Mouse (Mus musculus): ENCODE measurements at regions not wholly inside any gene's neighbourhood (a gene's known extent, or its start where the extent isn't known, plus 50 kb on each side); places are given as distances from the start of the nearest gene placed in this dataset.
"Not testable (repeated sequence)": the region's sequence is repeated elsewhere in the genome, so short reads cannot be mapped to it uniquely, and the experiment has no call there.

GRCm38 (mm10) chr13:35541053-35541452 is 118.6 kb upstream of the Cdyl start:
- no peak for DNase-seq (ENCODE audit: low spot score in 2 of 2)

DNA sequence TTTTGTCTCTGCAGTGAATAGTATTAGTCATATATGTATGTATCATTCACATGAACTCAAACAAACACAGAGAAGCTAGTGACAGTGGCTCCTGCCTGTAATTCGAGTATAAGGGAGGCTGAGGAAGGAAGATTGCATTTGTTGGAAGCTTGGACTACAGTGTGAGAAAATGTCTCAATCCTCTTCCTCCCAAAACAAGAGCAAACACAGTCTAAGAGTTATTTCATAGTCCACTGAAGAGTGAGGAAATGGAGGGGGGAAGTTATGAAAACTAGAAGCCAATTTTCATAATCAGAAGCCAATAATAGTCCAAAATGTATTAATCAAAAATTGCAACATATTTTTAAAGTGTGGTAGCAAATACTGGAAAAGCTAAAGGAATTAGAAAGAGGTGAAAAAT is 95.6 kb upstream of the Cdyl start:
- DNase-seq (ENCODE audit: low spot score in 2 of 2), result no peak

DNA sequence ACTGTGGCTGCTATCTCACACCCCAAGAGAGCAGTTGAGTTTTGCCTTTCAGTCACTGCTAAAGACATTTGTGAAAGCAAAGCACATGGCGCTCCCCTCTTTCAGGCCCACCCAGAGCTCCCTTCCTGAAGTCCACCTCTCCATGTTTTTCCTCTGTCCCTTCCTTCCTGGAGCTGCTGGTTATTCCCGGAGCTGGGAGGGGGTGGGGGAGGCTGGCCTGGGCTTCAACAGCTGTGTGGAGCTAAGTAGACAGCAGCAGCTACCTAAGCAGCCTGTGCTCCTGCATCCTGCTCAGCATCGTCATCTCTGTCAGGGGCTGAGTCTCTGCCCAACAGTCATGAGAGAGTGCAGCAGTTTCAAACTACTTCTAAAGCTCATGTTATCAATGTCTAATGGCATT is 78.0 kb upstream of the Cdyl start:
- peak in 1 of 2 experiments; percentile 39 for DNase-seq (ENCODE audit: low spot score in 2 of 2)

GRCm38 (mm10) chr13:35598003-35598402 is 61.6 kb upstream of the Cdyl start:
- no peak for DNase-seq (ENCODE audit: low spot score in 2 of 2)

GRCm38 (mm10) chr13:35601560-35602135 is 58.0 kb upstream of the Cdyl start:
- DNase-seq (ENCODE audit: low spot score in 2 of 2), result no peak

DNA sequence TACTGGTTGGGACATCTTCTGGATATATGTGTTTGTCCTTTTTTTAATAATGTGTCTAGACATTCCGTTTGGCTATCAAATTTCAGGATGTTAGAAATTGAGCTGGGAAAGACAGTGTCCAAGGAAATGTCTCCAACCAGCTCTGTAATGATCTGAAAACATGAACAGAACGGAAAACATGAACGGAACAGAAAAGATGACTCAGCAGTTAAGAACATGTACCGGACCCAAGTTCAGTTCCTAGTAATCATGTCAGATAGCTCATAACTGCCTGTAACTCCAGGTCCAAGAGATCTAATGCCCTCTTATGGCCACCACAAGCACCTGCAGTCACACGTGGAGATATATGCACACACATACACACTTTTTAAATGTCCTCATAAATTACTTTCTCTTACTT is 56.6 kb upstream of the Cdyl start:
- DNase-seq (ENCODE audit: low spot score in 2 of 2), result no peak

- DNase-seq (ENCODE audit: low spot score in 2 of 2), result peak; percentile 22 to 71
Measured at GRCm38 (mm10) chr13:35604061-35604460, 55.6 kb upstream of the Cdyl start.

DNA sequence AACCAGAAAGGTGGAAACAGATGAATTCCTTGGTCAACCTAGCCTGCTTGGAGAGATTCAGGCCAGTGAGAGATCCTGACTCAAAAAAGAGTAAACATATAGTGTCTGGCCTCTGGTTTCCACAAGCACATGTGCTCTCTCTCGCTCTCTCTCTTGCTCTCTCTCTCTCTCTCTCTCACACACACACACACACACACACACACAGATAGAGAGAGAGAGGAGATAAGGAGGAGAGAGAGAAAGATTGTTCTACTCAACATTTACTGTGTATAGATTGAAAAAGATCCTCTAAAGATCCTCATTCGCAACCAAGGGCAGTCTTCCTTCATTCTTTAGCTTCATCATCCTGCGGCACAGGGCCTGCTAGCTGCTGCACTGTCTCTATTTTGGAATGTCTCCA is 54.9 kb upstream of the Cdyl start:
- no peak for DNase-seq (ENCODE audit: low spot score in 2 of 2)

DNA sequence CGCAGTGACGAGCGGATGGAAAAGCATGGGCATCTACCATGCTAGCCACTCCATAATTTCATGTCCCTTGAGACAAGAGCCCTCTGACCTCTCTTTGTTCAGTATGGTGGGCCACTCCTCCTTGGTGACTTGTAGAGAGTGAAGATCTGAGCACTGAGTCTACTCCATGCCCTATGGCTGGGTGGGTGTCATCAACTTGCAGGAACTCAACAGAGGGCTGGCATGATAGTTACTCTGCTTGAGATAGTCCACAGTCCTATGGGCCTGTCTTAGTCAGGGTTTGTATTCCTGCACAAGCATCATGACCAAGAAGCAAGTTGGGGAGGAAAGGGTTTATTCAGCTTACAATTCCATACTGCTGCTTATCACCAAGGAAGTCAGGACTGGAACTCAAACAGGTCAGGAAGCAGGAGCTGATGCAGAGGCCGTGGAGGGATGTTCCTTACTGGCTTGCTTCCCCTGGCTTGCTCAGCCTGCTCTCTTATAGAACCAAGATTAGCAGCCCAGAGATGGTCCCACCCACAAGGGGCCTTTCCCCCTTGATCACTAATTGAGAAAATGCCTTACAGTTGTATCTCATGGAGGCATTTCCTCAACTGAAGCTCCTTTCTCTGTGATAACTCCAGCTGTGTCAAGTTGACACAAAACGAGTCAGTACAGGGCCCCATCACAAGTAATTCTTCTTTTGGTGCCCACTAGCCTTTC is 52.6 kb upstream of the Cdyl start:
- not testable (repeated sequence) for DNase-seq (ENCODE audit: low spot score in 2 of 2)

- no peak for DNase-seq (ENCODE audit: low spot score in 2 of 2)
Measured at GRCm38 (mm10) chr13:35607710-35608109, 51.9 kb upstream of the Cdyl start.
